Mouse (Mus musculus) embryo, embryonic 11.5 days (tissue): ENCODE data around the gene Pbrm1.

ENCODE experiments used
- DNase-seq: peaks from one replicate; pipeline ENCODE4 v3.0.0-alpha.2; 2012; ENCODE audit warnings: low read depth, low spot score

Pbrm1 gene

DNA sequence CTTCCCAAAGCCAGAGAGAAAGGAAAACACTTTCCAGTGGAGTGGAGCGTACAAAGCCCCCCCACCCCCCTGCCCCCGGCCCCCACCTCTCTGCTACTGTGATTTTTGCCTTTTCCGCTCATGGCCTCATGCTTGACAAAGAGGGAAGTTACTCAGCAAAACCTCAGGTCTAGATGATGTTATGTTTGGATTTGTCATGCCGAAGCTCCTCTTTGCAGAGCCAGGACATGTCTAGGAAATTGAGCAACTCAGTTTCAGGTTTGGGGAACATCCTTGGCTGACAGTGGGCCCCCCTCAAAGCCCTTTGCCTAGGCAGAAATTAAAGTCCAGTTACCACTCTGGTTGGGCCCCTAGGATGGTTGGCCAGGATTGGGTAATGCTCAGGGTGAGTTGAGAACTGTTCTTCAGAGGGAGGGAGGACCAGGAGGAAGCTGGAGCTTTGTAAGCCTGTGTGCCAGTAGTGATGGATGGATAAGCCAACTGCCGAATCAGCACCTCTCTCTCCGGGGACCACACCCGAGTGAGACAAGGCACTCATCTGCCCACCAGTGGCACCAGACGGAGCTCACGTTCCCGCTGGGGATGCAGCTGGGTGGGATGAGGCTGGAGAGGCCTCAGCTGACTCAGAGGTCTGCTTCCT lies 147.2 kb downstream of the Pbrm1 start:
- no peak for DNase-seq

DNA sequence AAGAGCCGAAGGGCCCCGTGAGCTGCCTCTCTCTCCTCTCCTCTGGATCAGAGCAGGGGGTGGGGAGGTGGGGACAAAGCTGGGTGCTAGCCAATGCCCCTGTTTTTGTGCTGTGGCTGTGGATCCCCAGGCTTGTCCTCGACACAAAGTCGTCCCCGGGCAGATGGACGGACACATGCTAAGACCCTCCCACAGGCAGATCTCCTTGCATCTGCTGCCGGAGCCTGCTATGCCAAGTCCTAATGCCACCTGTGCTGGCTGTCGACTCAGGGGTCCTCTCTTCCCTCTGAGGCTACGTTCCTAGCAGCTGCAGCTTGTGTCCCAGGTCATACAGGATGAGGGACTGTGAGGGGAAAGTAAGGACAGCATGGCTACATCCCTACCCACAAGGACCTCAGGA lies 147.9 kb downstream of the Pbrm1 start:
- DNase-seq, result no peak

DNA sequence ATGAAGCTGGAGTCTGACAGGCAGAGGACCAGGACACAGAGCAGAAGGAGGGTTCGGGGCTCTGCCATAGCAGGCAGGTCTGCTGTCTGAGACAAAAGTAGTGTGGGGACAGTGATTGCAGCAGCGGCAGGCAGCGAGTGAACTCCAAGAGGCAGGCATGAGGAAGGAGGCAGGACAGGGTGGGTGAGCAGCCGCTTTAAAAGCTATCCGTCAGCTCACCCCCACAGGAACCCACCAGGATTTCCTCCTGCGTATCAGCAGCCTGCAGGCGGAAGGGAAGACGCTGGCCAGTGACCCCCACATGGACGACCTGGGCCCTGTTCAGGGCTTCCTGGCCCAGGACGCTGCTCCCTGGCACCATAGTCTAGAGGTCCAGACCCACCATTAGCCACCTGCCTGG lies 149.5 kb downstream of the Pbrm1 start, which contains the start of gene Stab1:
Stab1 (minus strand) TSS at position 217 of the 400 bp plus-strand sequence.
- no peak for DNase-seq

DNA sequence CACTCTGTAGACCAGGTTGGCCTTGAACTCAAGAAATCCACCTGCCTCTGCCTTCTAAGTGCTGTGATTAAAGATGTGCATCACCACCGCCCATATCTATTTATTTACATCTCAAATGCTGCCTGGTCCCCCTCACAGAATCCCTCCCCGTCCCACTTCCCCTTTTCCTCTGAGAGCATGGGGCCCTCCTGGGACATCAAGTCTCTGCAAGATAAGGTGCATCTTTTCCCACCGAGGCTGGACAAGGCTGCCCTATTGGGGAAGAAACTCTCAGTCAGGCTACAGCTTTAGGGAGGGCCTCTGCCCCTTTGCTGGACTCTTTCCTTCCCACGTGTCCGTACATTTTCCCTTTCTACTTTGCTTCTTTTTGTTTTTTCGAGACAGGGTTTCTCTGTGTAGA lies 150.6 kb downstream of the Pbrm1 start:
- DNase-seq, result no peak

DNA sequence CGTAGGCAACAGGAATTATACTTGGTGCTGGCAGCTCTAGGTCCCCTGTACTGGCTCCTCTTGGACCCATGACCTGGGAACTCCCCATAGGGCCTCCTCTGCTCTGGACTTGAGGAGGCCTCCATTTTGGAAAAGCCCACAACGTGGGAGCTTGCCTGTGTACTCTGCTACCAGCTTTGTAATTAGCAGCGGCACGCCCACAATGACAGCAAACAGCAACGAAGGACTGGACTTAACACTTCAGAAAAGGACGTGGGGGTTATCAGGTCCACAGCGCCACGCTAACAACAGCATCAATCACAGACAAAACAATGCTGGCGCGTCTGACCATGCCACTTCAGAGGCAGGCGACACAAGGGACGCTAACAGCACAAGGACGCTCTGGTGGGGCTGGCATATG lies 152.0 kb downstream of the Pbrm1 start:
- DNase-seq, result no peak
